Mouse (Mus musculus): ENCODE data around the gene Ugt1a8. TPM values are rescaled to one million over a fixed set of nuclear protein-coding genes. Genes with fewer than 3 reads are reported as not detected.
"Not testable (repeated sequence)": the region's sequence is repeated elsewhere in the genome, so short reads cannot be mapped to it uniquely, and the experiment has no call there.

The Ugt1a8 gene
- total RNA-seq, 2 experiments from 2014 or later, result not detected

GRCm38 (mm10) chr1:88195687-88196086, 108.1 kb downstream of the Ugt1a8 start:
- no peak for DNase-seq

GRCm38 (mm10) chr1:88197443-88197842, 109.8 kb downstream of the Ugt1a8 start:
- no peak for DNase-seq

- no peak for DNase-seq
Measured at GRCm38 (mm10) chr1:88199996-88200395, 112.4 kb downstream of the Ugt1a8 start.

DNA sequence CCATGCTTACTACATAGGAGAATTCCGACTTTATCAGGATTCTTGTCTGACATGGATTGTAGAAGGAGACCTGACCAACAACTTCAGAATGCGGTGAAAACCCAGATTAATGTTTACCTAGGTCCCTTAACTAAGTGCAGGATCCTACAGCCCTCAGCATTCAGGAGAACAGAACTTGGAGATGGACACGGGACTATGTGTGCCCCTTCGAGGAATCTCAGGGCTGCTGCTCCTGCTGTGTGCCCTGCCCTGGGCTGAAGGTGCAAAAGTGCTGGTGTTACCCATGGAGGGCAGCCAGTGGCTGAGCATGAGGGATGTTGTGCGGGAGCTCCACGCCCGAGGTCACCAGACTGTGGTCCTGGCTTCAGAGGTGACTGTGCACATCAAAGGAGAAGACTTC, 112.8 kb downstream of the Ugt1a8 start, which contains the start of gene Ugt1a2:
TSS of gene Ugt1a2 (plus strand) at position 146 of the 400 bp plus-strand sequence.
- no peak for DNase-seq

GRCm38 (mm10) chr1:88205294-88205922, 117.8 kb downstream of the Ugt1a8 start, which contains the start of gene Dnajb3:
TSS of gene Dnajb3 (minus strand) at chr1:88205782.
- DNase-seq, result peak; percentile 86 to 88

DNA sequence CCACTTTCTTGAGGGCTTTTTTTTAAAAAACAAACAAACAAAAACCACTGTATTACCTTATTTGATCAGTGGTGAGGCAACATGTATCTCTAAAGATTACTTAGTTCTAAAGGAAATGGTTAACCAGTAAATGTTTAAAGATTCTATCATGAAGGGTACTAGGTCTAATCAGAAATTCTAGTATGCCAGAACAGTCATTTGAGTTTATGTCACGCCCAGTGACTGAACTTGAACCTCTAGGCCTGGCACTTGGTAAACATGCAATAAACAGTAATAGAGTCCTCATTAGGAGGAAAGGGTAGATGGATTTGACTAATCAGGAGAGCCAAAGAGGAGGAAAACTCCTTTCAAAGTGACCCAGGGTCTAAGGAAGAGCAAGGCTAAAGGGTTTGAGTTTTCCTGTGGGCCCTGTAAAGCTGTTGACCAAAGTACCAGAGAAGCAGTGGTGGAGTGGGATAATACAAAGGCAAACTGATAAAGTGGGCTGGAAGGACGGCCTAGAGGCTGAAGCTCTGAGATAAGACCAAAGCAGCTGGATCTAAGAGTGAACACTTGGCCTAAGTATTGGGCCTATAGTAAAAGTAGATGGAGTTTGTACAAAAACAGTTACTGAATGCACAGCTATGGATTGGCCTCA, 119.3 kb downstream of the Ugt1a8 start:
- no peak for DNase-seq

- DNase-seq, result no peak
Measured at GRCm38 (mm10) chr1:88211812-88212211, 124.2 kb downstream of the Ugt1a8 start, which contains the start of gene Ugt1a1. TSS of gene Ugt1a1 (plus strand) at chr1:88211959.

DNA sequence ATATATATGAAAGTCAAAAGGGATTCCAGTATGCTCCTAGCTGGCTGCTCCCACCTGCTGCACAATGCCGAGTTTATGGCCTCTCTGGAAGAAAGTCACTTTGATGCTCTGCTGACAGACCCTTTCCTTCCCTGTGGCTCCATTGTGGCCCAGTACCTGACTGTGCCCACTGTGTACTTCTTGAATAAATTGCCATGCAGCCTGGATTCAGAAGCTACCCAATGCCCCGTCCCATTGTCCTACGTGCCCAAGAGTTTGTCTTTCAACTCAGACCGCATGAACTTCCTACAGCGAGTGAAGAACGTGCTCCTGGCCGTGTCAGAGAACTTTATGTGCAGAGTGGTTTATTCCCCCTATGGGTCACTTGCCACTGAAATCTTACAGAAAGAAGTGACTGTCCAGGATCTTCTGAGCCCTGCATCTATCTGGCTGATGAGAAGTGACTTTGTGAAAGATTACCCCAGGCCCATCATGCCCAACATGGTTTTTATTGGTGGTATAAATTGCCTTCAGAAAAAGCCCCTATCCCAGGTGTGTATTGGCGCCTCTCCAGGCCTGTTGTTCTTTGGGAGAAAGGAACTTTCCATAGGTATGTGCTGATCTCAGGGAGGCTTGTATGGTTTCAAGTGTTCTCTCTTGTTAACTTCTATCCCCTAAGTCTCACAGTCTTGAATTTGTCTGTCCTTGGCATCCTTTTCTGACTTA, 124.9 kb downstream of the Ugt1a8 start:
- DNase-seq, result no peak

- DNase-seq, result no peak
Measured at GRCm38 (mm10) chr1:88213061-88213460, 125.4 kb downstream of the Ugt1a8 start.

DNA sequence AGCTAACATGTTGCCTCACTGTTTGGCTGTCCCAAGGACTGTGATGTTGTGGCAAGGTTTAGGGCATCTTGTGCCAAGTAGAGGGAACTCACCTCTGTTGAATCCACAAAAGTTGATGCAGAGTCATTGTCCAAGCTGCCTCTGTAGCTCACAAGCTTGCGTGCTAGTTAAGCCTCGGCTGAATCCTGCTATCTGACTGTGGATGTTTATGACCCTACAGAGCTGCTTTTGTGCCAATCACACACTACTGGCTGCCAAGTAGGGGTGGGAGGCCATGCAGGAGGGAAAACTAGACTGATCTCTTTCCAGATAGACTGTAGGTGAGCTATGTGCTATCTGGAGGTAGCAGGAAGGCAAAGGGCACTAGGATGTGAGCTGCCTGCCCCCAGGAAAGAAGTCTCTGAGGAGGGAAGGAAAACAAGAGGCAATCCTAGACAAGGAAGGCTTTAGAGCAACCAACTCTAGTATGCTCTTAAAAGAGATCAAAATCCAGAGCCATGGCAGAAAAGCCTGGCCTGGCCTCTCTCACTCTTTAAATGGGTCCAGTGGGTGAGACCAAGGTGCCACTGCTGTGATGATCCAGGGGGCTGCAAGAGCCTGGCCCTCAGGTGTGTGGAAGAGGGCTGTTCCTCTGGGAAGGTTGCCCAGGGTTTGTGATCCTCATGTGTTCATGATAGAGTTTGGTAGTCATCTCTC, 126.3 kb downstream of the Ugt1a8 start:
- no peak for DNase-seq

DNA sequence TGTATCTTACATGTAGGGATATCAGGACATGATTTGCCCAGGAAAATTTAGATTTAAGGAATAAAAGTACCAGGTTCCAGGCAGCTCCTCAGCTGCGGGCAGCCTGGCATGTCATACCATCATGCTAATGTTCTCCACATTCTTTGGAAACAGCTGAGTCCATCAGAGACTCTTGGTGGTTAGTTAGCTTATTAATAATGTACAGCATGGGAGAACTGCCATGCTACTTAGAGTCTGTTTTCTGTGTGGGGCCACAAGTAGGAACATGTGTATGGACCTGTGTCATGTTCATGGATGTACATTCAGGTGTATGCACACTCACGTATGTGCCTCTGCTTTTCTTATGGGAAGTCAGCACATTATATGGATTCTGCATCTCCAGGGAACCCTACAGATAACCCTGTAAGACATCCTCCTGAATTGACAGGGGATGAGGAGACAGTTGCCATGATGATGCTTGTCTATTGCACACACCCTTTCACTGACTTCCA, 126.9 kb downstream of the Ugt1a8 start:
- DNase-seq, result no peak

DNA sequence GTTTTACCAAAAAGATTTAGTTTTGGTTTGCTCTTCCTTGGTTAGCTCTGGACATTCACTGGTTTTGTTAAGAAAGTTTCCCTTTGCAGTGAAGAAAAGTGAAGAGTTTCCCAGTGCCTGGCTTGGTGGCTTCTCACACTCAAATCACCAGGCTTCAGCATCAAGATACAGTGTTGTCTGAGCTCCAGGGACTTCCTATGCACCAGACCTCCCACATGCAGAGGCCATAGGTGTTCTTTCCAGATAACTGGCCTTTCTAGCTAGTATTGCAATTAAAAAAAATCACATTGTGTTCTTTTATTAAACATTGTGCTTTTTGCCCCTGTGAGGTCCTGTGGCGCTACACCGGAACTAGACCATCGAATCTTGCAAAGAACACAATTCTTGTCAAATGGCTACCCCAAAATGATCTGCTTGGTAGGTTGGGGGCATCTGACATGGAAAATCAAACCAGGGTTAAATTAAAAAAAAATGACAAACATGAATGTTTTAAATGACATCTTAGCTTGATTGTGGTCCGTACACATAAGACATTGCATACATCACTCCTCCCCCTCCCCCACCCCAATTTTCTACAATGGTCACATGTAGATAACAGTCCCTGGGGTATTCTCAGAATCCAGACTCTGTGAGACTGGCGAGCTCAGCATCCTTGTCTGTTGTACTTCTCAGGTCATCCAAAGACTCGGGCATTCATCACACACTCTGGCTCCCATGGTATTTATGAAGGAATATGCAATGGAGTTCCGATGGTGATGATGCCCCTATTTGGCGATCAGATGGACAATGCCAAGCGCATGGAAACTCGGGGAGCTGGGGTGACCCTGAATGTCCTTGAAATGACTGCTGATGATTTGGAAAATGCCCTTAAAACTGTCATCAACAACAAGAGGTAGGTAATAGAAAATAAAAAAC, 128.1 kb downstream of the Ugt1a8 start:
- no peak for DNase-seq

GRCm38 (mm10) chr1:88216551-88216950, 128.9 kb downstream of the Ugt1a8 start:
- DNase-seq, result no peak

DNA sequence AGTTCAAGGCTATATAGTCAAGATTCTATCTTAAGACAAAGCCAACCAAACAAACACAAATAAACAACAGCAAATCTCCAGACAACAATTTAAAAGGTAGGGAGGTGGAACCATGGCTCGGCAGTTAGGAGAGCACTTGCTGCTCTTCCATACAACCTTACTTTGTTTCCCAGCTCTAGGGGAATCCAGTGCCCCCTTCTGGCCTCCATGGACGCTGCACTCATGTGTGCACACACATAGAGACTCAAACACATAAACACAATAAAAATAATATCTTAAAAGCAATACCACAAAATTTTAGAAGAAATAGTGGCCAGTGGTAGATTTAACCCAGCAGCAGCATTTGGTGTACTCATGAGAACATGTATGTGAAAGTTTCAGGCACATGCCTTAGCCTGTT, 129.5 kb downstream of the Ugt1a8 start:
- DNase-seq, result no peak

- no peak for DNase-seq
Measured at GRCm38 (mm10) chr1:88217576-88217975, 130.0 kb downstream of the Ugt1a8 start.

- DNase-seq, result no peak
Measured at GRCm38 (mm10) chr1:88218051-88218450, 130.4 kb downstream of the Ugt1a8 start.

DNA sequence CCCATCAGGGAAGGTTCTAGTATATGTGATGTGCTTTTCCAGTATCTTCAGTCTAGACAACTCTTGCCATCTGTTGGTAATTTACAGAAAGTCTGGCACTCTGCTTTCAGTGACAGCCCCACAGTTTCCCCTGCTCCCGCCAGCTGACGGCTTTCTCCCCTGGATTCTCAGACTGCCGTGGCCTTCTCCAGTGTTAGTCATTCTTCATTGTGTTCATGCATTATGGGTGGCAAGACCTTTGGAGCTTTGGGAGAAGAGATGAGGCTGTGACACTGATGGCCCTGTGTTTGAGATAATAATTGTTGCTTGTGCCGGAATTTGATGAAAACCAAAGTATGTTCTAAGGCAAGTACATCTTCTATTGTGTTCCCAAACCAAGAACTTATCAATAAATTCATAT, 131.0 kb downstream of the Ugt1a8 start:
- DNase-seq, result no peak

GRCm38 (mm10) chr1:88219054-88219453, 131.4 kb downstream of the Ugt1a8 start:
- DNase-seq, result no peak

DNA sequence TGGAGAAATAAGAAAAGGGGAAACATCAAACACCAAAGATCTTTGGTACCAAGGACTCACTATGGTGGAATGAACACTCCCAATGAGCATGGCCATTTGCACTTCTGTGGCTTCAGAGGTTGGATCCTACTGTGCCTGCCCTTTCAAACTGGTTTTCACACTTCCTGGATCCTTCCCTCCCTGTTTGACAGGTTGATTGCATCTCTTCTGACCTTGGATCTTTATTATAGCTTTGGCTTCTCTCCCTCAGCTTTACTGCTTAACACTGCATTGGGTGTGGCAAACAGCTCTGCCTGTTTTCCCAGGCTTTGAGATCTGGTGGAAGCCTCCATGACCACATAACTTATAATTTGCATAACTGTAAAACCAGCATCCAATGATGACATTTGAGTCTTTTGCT, 132.7 kb downstream of the Ugt1a8 start:
- DNase-seq, result no peak

DNA sequence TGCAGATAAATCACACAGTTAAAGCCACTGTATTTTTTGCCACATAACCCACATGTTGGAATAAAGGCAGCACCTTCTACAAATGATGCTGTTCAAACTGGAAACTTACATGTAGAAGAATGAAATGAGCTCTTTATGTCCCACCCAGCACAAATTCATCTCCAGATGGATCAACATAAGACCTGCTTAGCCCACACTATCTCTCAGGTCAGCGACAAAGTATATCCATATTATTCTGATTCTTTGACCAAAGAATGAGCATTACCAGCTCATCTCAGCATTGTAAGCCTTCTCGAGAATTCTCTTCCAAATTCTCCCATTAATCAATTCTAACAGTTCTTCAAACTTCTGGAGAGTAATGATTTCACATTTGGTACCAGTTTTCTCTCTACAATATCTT, 134.6 kb downstream of the Ugt1a8 start:
- DNase-seq, result no peak

DNA sequence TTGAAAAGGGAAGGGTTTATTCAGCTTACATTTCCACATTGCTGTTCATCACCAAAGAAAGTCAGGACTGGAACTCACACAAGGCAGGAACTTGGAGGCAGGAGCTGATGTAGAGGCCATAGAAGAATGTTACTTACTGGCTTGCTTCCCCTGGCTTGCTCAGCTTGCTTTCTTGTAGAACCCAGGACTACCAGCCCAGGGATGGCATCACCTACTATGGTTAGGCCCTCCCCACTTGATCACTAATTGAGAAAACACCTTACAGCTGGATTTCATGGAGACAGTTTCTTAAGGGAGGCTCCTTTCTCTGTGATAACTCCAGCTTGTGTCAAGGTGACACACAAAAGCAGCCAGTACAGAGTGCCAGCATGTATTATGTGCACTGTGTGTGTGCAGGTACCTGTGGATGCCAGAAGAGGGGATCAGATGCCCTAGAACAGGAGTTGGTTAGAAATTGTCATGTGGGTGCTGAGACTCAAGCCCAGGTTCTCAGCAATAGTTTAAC, 135.4 kb downstream of the Ugt1a8 start:
- DNase-seq, result not testable (repeated sequence)
